Mouse (Mus musculus): Measurements from ENCODE around the gene Hnrnpr. TPM values are rescaled to one million over a fixed set of nuclear protein-coding genes. Genes with fewer than 3 reads are reported as not detected.

The Hnrnpr gene
- polyA plus RNA-seq (2016; fragmentation: Nextera tagmentation; extraction: Ambion mirVana) = 256 and 266 TPM in 2 replicates

DNA sequence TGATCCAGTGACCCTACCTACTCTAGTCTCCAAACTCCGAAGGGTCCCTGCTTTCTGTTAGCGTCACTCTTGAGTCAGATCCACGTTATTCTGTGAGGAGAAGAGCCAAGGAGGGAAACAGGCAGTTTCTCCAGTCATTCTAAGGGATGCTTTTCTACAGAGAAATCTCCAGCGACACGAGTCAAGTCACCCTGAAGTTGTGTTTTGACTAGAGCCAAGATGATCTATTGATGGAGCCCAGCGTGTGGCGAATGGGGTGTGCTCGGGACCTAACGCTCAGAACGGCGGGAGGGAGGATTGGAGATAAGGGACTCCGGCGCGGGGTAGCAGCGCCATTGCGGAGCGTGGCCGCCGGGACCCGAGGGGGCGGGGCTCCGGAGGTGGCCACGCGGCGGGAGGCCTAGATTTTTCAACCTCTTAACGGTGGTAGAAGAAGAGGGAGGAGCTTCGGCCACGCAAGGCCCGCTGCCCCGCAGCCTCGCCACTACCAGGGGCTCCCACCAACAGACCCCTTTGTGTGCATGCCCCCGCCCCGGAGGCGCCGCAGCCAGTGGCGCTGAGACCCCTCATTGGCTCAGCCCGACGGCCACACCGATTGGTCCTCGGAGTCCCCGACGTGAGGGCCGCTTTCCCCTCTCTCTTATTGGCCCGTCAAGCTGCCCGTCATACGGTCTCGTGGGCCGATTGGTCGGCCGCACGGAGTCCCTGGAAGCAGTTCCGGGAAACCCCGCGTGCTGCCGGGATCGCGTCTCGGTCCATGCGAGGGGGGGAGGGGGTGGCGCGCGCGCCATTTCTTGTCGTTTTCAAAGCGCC is at the start of gene Hnrnpr:
Gene Hnrnpr, plus strand, starts transcription at position 714 of the 813 bp plus-strand sequence.
- Histone ChIP-seq H3K27ac (peak within 1 kb of the TSS; percentile 99), H3K9ac (peak within 1 kb of the TSS; percentile 100), H3K4me1 (peaks cover 38% of the 10 kb centered on the region), H3K27me3 (no peaks in the 10 kb centered on the region; the same call in 1 of the 2 replicates), H3K9me3 (no peaks in the 10 kb centered on the region), H3K4me2 (peak within 1 kb of the TSS; percentile 65), H3K4me3 (replicated peaks) (peak within 1 kb of the TSS; percentile 94), H3K36me3 (replicated peaks) (no peaks in the 10 kb centered on the region)
- under 1% methylated on average over 55 of the region's 65 CpGs for WGBS
- peak; percentile 100 for ATAC-seq (ENCODE audit: low FRiP score)

DNA sequence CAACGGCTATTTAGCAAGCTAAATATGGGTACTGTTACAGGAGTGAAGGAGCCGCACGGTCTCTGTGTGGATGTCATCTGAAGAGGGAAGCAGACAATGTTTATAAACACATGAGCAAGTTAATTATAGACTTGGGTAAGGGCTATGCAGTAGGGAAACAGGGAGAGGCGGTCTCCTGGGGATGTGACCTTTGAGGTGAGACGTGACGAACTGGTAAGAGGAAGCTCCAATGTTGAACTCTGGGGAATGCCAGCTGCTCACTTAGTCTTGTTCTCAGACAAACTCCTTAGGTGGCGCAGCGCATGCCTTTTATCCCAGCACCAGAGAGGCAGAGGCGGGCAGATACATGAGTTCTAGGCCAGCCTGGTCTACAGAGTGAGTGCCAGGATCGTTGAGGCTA is 48.8 kb upstream of the Hnrnpr start:
- Histone ChIP-seq H3K27ac (no peak overlapping the region), H3K4me3 (replicated peaks) (no peak overlapping the region), H3K4me1 (peaks cover 4% of the 10 kb centered on the region), H3K9ac (no peak overlapping the region), H3K27me3 (peaks cover 6% of the 10 kb centered on the region; the same call in 1 of the 2 replicates), H3K4me2 (no peak overlapping the region), H3K9me3 (no peaks in the 10 kb centered on the region), H3K36me3 (replicated peaks) (no peaks in the 10 kb centered on the region)
- whole genome bisulfite sequencing = 80% methylated on average over 10 of the region's 10 CpGs
- ATAC-seq (ENCODE audit: low FRiP score) = no peak

DNA sequence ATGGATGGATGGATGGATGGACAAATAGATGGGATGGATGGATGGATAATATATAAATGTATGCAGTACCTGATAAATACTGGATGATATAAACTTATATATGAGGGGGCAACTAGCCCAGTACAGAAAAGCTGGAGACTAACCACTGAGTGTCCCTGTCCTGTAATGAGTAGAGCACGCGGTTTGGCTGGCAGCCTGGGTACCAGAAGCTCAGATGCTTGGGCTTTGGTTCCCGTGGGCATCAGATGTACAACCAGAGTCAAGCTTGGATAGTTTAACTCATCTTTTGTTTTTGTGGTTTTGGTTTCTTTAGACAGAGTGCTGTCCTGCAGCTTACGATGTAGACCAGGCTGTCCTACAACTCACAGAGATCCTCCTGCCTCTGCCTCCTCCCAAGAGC is 47.2 kb upstream of the Hnrnpr start:
- no peak for ATAC-seq (ENCODE audit: low FRiP score)
- H3K4me2 ChIP-seq = no peak overlapping the region
- 97% methylated on average over 4 of the region's 4 CpGs for WGBS

DNA sequence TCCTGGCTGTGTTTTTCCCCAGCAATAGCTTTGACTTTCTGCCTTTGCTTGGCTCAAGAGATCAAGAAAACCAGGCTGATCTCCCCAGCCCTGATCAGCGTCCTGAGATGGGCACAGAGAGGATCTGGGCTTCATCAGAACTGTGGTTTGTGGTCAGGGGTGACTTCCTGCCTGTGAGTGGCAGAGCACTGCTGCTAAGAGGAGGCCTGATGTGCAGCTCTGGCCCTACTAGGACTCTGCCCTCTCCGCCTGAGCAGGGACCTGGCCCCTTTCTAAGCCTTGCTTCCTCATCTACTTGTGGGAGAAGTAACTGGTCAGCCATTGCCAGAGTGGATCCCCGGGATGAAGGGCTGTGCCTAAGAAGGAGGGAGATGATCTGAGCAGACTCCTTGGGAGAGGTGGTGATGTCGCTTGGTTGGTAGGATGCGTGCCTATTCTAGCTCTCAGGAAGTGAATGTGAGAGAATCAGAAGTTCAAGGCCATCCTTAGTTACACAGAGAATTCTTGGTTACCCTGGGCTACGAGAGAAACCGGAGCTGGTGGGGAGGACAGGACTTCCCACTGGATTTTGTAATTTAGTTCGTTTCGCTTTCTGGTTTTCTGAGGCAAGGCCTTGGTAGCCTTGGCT is 43.9 kb upstream of the Hnrnpr start:
- no peaks in the 10 kb centered on the region for H3K9me3 ChIP-seq
- no peak overlapping the region for H3K4me3 ChIP-seq (replicated peaks)
- 87% methylated on average over 9 of the region's 9 CpGs for WGBS
- H3K27me3 ChIP-seq = no peaks in the 10 kb centered on the region
- no peak overlapping the region for H3K9ac ChIP-seq
- no peak overlapping the region for H3K27ac ChIP-seq
- no peak overlapping the region for H3K4me2 ChIP-seq
- no peak for ATAC-seq (ENCODE audit: low FRiP score)
- H3K4me1 ChIP-seq = no peaks in the 10 kb centered on the region
- H3K36me3 ChIP-seq (replicated peaks) = no peaks in the 10 kb centered on the region

More for the DNA sequence above, 47.2 kb upstream of the Hnrnpr start:
- H3K9me3 ChIP-seq = no peaks in the 10 kb centered on the region
- peaks cover 6% of the 10 kb centered on the region; the same call in 1 of the 2 replicates for H3K27me3 ChIP-seq
- no peak overlapping the region for H3K27ac ChIP-seq
- no peaks in the 10 kb centered on the region for H3K36me3 ChIP-seq (replicated peaks)
- no peak overlapping the region for H3K9ac ChIP-seq
- no peak overlapping the region for H3K4me3 ChIP-seq (replicated peaks)
- H3K4me1 ChIP-seq = peaks cover 4% of the 10 kb centered on the region

DNA sequence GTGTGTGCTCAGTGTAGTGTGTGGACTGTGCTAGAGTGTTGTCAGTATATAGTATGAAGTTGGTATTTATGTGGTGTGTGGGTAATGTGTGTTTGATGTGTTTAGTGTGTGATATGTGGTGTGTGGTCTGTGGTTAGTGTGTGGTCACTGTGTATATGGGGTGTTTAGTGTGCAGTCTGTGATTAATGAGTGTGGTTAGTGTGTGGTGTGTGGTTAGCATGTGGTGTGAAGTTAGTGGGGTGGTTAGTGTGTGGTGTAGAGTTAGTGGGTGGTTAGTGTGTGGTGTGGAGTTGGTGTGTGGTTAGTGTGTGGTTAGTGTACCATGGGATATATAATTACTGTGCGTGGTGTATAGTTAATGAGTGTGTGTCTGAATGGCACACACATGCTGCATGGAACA is 41.8 kb upstream of the Hnrnpr start:
- Histone ChIP-seq H3K36me3 (replicated peaks) (no peaks in the 10 kb centered on the region), H3K27ac (no peak overlapping the region), H3K4me3 (replicated peaks) (no peak overlapping the region), H3K4me2 (no peak overlapping the region), H3K9me3 (peaks cover 7% of the 10 kb centered on the region; the same call in 1 of the 2 replicates), H3K9ac (0 out of 2 replicates have a peak overlapping the region, but pooled peaks have one; percentile 3), H3K4me1 (no peaks in the 10 kb centered on the region), H3K27me3 (no peaks in the 10 kb centered on the region)
- ATAC-seq (ENCODE audit: low FRiP score) = no peak
- WGBS = 100% methylated on average over 1 of the region's 1 CpGs

DNA sequence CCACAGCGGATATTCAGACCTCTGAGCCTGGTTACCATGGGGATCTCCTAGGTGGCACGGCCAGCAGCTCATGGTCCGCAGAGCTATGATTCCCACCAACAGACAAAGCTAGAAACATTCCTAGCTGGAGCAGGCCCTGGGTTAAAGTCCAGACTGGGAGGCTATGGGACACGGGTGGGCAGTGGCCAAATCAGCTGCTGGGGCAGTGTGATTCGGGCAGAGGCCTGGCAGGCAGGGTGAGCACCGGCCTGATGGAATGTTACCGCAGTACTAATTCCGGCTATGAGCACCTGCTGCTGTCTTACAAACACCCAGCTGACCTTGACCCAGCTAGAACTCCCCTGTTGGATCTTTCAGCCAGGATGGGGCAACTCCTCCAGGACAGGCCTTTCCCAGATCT is 40.1 kb upstream of the Hnrnpr start:
- H3K27me3 ChIP-seq = no peaks in the 10 kb centered on the region
- H3K36me3 ChIP-seq (replicated peaks) = no peaks in the 10 kb centered on the region
- ATAC-seq (ENCODE audit: low FRiP score) = no peak
- no peak overlapping the region for H3K27ac ChIP-seq
- no peak overlapping the region for H3K4me2 ChIP-seq
- H3K4me1 ChIP-seq = no peaks in the 10 kb centered on the region
- 88% methylated on average over 8 of the region's 8 CpGs for WGBS
- H3K9me3 ChIP-seq = peaks cover 7% of the 10 kb centered on the region; the same call in 1 of the 2 replicates
- H3K9ac ChIP-seq = no peak overlapping the region
- no peak overlapping the region for H3K4me3 ChIP-seq (replicated peaks)

- H3K4me3 ChIP-seq (replicated peaks) = no peak overlapping the region
- H3K4me2 ChIP-seq = no peak overlapping the region
- no peak overlapping the region for H3K27ac ChIP-seq
- no peaks in the 10 kb centered on the region for H3K27me3 ChIP-seq
- ATAC-seq (ENCODE audit: low FRiP score) = no peak
- WGBS = 85% methylated on average over 8 of the region's 8 CpGs
- H3K9me3 ChIP-seq = no peaks in the 10 kb centered on the region
- H3K4me1 ChIP-seq = peaks cover 30% of the 10 kb centered on the region
- no peak overlapping the region for H3K9ac ChIP-seq
- H3K36me3 ChIP-seq (replicated peaks) = no peaks in the 10 kb centered on the region
Measured at GRCm38 (mm10) chr4:136281097-136281496, 29.6 kb upstream of the Hnrnpr start.

DNA sequence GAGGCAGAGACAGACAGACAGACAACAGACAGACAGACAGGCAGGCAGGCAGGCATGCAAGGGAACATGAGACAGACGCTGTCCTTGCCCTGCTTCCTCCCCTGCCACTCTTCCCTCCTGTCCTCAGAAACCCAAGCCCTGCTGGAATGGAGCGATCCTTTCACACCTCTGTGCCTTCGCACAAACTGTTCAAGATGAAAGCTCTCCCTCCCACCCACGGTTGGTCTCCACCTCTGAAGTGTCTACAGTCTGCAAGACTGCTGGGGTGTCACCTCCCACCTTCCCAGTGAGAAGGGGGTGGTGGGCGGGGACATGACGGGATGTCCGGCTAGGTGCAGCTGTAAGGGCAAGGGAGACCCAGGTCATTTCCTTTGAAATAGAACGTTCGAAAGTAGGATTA is 29.1 kb upstream of the Hnrnpr start:
- H3K4me2 ChIP-seq = no peak overlapping the region
- no peak overlapping the region for H3K9ac ChIP-seq
- no peaks in the 10 kb centered on the region for H3K9me3 ChIP-seq
- no peak overlapping the region for H3K27ac ChIP-seq
- no peak overlapping the region for H3K4me3 ChIP-seq (replicated peaks)
- no peaks in the 10 kb centered on the region for H3K27me3 ChIP-seq
- 64% methylated on average over 9 of the region's 9 CpGs for WGBS
- H3K4me1 ChIP-seq = peaks cover 35% of the 10 kb centered on the region
- no peak for ATAC-seq (ENCODE audit: low FRiP score)
- H3K36me3 ChIP-seq (replicated peaks) = no peaks in the 10 kb centered on the region

DNA sequence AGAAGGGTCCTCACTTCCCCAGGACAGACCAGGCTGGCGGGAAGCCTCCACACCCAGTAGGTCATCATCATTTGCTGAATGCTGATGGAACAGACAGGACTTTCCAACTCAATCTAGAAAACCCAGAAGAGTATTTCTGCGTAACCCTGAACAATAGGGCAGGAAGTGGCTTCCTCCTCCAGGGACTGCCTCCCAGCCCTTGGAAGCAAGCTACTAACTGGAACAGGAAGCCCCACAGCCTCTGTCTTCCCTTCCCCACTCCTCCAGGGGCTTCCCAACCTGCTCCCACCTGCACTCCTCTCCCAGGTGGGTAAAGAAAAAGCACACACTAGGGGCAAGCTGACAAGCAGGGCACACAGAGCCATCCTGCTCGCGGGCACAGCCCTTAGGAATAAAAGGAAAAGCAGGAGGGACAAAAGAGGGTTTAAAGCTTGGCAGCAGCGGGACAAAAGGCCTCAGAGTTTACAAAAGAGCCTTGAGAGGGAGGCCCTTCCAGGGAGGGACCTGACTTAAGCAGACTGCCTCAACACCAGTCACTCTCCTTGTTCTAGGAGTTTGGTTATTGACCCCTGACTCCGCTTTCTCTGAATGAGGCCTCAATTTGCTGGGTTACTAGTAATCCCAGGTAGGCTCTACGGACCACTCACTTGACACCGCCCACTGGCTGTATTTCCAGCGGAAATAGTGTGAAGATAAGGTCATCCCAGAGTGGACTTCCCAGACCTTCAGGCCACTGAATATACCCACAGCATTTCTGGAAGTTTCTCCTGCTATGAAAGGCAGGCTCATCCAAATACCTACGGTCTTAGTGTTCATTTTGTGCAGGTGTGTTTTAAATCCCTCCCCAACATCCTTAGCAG is 27.9 kb upstream of the Hnrnpr start:
- Histone ChIP-seq H3K4me1 (peaks cover 45% of the 10 kb centered on the region), H3K9me3 (no peaks in the 10 kb centered on the region), H3K4me3 (replicated peaks) (no peak overlapping the region), H3K27ac (peak overlapping the region; percentile 94), H3K27me3 (no peaks in the 10 kb centered on the region), H3K4me2 (peak overlapping the region; percentile 39), H3K9ac (peak overlapping the region; percentile 49), H3K36me3 (replicated peaks) (peaks cover 8% of the 10 kb centered on the region)
- 6% methylated on average over 10 of the region's 10 CpGs for WGBS
- no peak for ATAC-seq (ENCODE audit: low FRiP score)

GRCm38 (mm10) chr4:136283783-136284182 is 27.0 kb upstream of the Hnrnpr start:
- Histone ChIP-seq H3K27me3 (peaks cover 5% of the 10 kb centered on the region), H3K4me3 (replicated peaks) (no peak overlapping the region), H3K27ac (peak overlapping the region; percentile 94), H3K9ac (no peak overlapping the region), H3K9me3 (peaks cover 5% of the 10 kb centered on the region), H3K36me3 (replicated peaks) (peaks cover 17% of the 10 kb centered on the region), H3K4me2 (peak overlapping the region; percentile 87), H3K4me1 (peaks cover 45% of the 10 kb centered on the region)
- no peak for ATAC-seq (ENCODE audit: low FRiP score)
- WGBS = 6% methylated on average over 2 of the region's 2 CpGs

DNA sequence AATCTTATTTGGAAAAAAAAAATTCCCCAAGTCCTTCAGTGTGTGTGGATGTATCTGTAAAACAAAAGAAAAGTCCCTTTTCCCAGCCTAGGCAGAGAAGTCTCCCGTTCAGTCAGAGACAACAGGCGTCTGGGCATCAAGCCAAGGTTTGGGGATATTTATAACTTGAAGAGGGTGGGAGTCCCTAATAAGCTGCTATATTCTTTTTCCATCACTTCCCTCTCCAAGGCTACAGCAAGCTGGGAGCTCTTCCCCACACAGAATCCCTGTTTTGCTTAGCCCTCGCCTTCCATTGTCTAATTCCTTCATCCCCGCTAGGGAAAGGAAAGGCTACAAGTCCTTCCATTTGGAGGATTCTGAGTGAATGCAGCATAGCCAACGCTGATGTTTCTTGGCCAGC is 26.3 kb upstream of the Hnrnpr start, which contains the start of gene Zfp46:
Gene Zfp46, plus strand, starts transcription at position 229 of the 400 bp plus-strand sequence.
- Histone ChIP-seq H3K9ac (peak within 1 kb of the TSS; percentile 70; the same call in 1 of the 2 replicates), H3K27ac (peak within 1 kb of the TSS; percentile 94), H3K9me3 (peaks cover 7% of the 10 kb centered on the region), H3K27me3 (peaks cover 12% of the 10 kb centered on the region), H3K4me3 (replicated peaks) (peak within 1 kb of the TSS; percentile 69), H3K4me1 (peaks cover 46% of the 10 kb centered on the region), H3K36me3 (replicated peaks) (peaks cover 24% of the 10 kb centered on the region), H3K4me2 (peak within 1 kb of the TSS; percentile 87)
- ATAC-seq (ENCODE audit: low FRiP score) = peak; percentile 7; the same call in 1 of the 2 replicates
- whole genome bisulfite sequencing = 18% methylated on average over 5 of the region's 5 CpGs

DNA sequence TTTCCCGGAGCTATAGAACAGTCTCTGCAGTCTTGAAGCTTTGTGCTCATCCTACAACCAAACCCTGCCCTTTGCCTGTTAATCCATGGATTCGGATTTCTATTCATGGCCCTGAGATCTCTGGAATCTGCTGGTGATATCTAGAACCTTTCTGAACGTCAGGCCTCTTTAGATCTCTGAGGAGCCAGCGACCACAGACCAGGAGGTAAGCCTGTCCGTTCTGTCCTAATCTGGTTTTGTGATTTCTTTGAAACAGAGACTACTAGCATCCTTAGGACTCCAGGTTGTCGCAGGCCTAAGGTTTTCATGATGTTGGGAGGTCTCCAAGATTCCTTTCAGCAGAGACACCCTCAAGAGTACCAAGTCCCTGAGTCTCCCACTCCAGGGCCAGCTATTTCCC is 25.9 kb upstream of the Hnrnpr start:
- H3K9me3 ChIP-seq = peaks cover 7% of the 10 kb centered on the region

More for the DNA sequence above, 25.9 kb upstream of the Hnrnpr start:
- Histone ChIP-seq H3K4me1 (peaks cover 51% of the 10 kb centered on the region), H3K9ac (peak overlapping the region; percentile 56; the same call in 1 of the 2 replicates), H3K4me2 (peak overlapping the region; percentile 87), H3K4me3 (replicated peaks) (peak overlapping the region; percentile 69), H3K27me3 (peaks cover 16% of the 10 kb centered on the region), H3K27ac (peak overlapping the region; percentile 94), H3K36me3 (replicated peaks) (peaks cover 28% of the 10 kb centered on the region)
- no peak; the same call in none of the 2 replicates for ATAC-seq (ENCODE audit: low FRiP score)
- 22% methylated on average over 6 of the region's 6 CpGs for WGBS

All from forebrain, embryonic 12.5 days (tissue).